Mouse (Mus musculus): ENCODE data around the gene Atp2b1. TPM values are rescaled to one million over a fixed set of nuclear protein-coding genes. Genes with fewer than 3 reads are reported as not detected.
"Not testable (repeated sequence)": the region's sequence is repeated elsewhere in the genome, so short reads cannot be mapped to it uniquely, and the experiment has no call there.

Gene Atp2b1
- polyA plus RNA-seq, 1 experiment from 2014 or later, result 86.3 TPM

- H3K27ac ChIP-seq (replicated peaks in 1 of 2; ENCODE audit: control insufficient read depth in 1 of 2, insufficient read depth in 1 of 2, low read depth in 2 of 2, low read length in 2 of 2); H3K4me1 ChIP-seq (ENCODE audit: control insufficient read depth in 2 of 2, insufficient read depth in 2 of 2, low read length in 2 of 2); H3K4me2 ChIP-seq (ENCODE audit: low read length); H3K27me3 ChIP-seq (ENCODE audit: control insufficient read depth, insufficient read depth, low read length); H3K9ac ChIP-seq (ENCODE audit: low read length); H3K4me3 ChIP-seq (ENCODE audit: control insufficient read depth in 1 of 2, insufficient read depth in 1 of 2, low read depth in 1 of 2, low read length in 2 of 2); ATAC-seq (ENCODE audit: insufficient number of reproducible peaks, insufficient read depth, low FRiP score, low read depth); H3K9me3 ChIP-seq (ENCODE audit: control insufficient read depth, low read length): not testable (repeated sequence)
- H3K36me3 ChIP-seq (ENCODE audit: control insufficient read depth, insufficient read depth, low read length), result peaks cover 90% of the 10 kb centered on the region
- 94% methylated on average over 6 of the region's 6 CpGs for WGBS
These were observed 81.0 kb downstream of the Atp2b1 start for GRCm38 (mm10) chr10:98995016-98995747.

- ATAC-seq (ENCODE audit: insufficient number of reproducible peaks, insufficient read depth, low FRiP score, low read depth), result no peak
- 75% methylated on average over 3 of the region's 3 CpGs for WGBS
- Histone ChIP-seq H3K4me1 (ENCODE audit: control insufficient read depth in 2 of 2, insufficient read depth in 2 of 2, low read length in 2 of 2) (peaks cover 0 to 8% of the 10 kb centered on the region in 2 experiments; a peak in 1 of 4 replicates), H3K27me3 (ENCODE audit: control insufficient read depth, insufficient read depth, low read length) (no peaks in the 10 kb centered on the region), H3K4me3 (ENCODE audit: control insufficient read depth in 1 of 2, insufficient read depth in 1 of 2, low read depth in 1 of 2, low read length in 2 of 2) (no peak overlapping the region), H3K27ac (replicated peaks in 1 of 2; ENCODE audit: control insufficient read depth in 1 of 2, insufficient read depth in 1 of 2, low read depth in 2 of 2, low read length in 2 of 2) (no peak overlapping the region), H3K36me3 (ENCODE audit: control insufficient read depth, insufficient read depth, low read length) (peaks cover 75% of the 10 kb centered on the region), H3K9ac (ENCODE audit: low read length) (no peak overlapping the region), H3K9me3 (ENCODE audit: control insufficient read depth, low read length) (no peaks in the 10 kb centered on the region), H3K4me2 (ENCODE audit: low read length) (no peak overlapping the region)
These were observed 90.7 kb downstream of the Atp2b1 start for GRCm38 (mm10) chr10:99004866-99005265.

- no peak overlapping the region for H3K4me3 ChIP-seq (ENCODE audit: control insufficient read depth in 1 of 2, insufficient read depth in 1 of 2, low read depth in 1 of 2, low read length in 2 of 2)
- no peak overlapping the region for H3K4me2 ChIP-seq (ENCODE audit: low read length)
- WGBS, result 42% methylated on average over 3 of the region's 3 CpGs
- H3K9me3 ChIP-seq (ENCODE audit: control insufficient read depth, low read length), result no peaks in the 10 kb centered on the region
- H3K27me3 ChIP-seq (ENCODE audit: control insufficient read depth, insufficient read depth, low read length), result no peaks in the 10 kb centered on the region
- H3K4me1 ChIP-seq (ENCODE audit: control insufficient read depth in 2 of 2, insufficient read depth in 2 of 2, low read length in 2 of 2), result peaks cover 2 to 9% of the 10 kb centered on the region in 2 experiments; a peak in 3 of 4 replicates
- ATAC-seq (ENCODE audit: insufficient number of reproducible peaks, insufficient read depth, low FRiP score, low read depth), result no peak
- no peak overlapping the region for H3K9ac ChIP-seq (ENCODE audit: low read length)
- no peak overlapping the region for H3K27ac ChIP-seq (replicated peaks in 1 of 2; ENCODE audit: control insufficient read depth in 1 of 2, insufficient read depth in 1 of 2, low read depth in 2 of 2, low read length in 2 of 2)
- H3K36me3 ChIP-seq (ENCODE audit: control insufficient read depth, insufficient read depth, low read length), result peaks cover 68% of the 10 kb centered on the region
These were observed 96.9 kb downstream of the Atp2b1 start for GRCm38 (mm10) chr10:99011084-99011483.

- ATAC-seq (ENCODE audit: insufficient number of reproducible peaks, insufficient read depth, low FRiP score, low read depth), result no peak
- no peak overlapping the region for H3K9ac ChIP-seq (ENCODE audit: low read length)
- H3K4me1 ChIP-seq (ENCODE audit: control insufficient read depth in 2 of 2, insufficient read depth in 2 of 2, low read length in 2 of 2), result peaks cover 2 to 9% of the 10 kb centered on the region in 2 experiments; a peak in 3 of 4 replicates
- WGBS, result 48% methylated on average over 5 of the region's 5 CpGs
- no peak overlapping the region for H3K27ac ChIP-seq (replicated peaks in 1 of 2; ENCODE audit: control insufficient read depth in 1 of 2, insufficient read depth in 1 of 2, low read depth in 2 of 2, low read length in 2 of 2)
- no peak overlapping the region for H3K4me2 ChIP-seq (ENCODE audit: low read length)
- H3K36me3 ChIP-seq (ENCODE audit: control insufficient read depth, insufficient read depth, low read length), result peaks cover 68% of the 10 kb centered on the region
- no peak overlapping the region for H3K4me3 ChIP-seq (ENCODE audit: control insufficient read depth in 1 of 2, insufficient read depth in 1 of 2, low read depth in 1 of 2, low read length in 2 of 2)
- no peaks in the 10 kb centered on the region for H3K9me3 ChIP-seq (ENCODE audit: control insufficient read depth, low read length)
- no peaks in the 10 kb centered on the region for H3K27me3 ChIP-seq (ENCODE audit: control insufficient read depth, insufficient read depth, low read length)
These were observed 97.9 kb downstream of the Atp2b1 start for GRCm38 (mm10) chr10:99012086-99012485.

GRCm38 (mm10) chr10:99014737-99015136, 100.5 kb downstream of the Atp2b1 start:
- Histone ChIP-seq H3K27ac (replicated peaks in 1 of 2; ENCODE audit: control insufficient read depth in 1 of 2, insufficient read depth in 1 of 2, low read depth in 2 of 2, low read length in 2 of 2) (no peak overlapping the region), H3K9me3 (ENCODE audit: control insufficient read depth, low read length) (no peaks in the 10 kb centered on the region), H3K36me3 (ENCODE audit: control insufficient read depth, insufficient read depth, low read length) (peaks cover 77% of the 10 kb centered on the region), H3K9ac (ENCODE audit: low read length) (no peak overlapping the region), H3K4me3 (ENCODE audit: control insufficient read depth in 1 of 2, insufficient read depth in 1 of 2, low read depth in 1 of 2, low read length in 2 of 2) (no peak overlapping the region), H3K27me3 (ENCODE audit: control insufficient read depth, insufficient read depth, low read length) (no peaks in the 10 kb centered on the region), H3K4me2 (ENCODE audit: low read length) (no peak overlapping the region), H3K4me1 (ENCODE audit: control insufficient read depth in 2 of 2, insufficient read depth in 2 of 2, low read length in 2 of 2) (peaks cover 3 to 9% of the 10 kb centered on the region in 2 experiments; a peak in 3 of 4 replicates)
- no peak for ATAC-seq (ENCODE audit: insufficient number of reproducible peaks, insufficient read depth, low FRiP score, low read depth)
- 92% methylated on average over 13 of the region's 13 CpGs for WGBS

- 80% methylated on average over 5 of the region's 5 CpGs for WGBS
- Histone ChIP-seq H3K4me3 (ENCODE audit: control insufficient read depth in 1 of 2, insufficient read depth in 1 of 2, low read depth in 1 of 2, low read length in 2 of 2) (no peak overlapping the region), H3K9me3 (ENCODE audit: control insufficient read depth, low read length) (no peaks in the 10 kb centered on the region), H3K27ac (replicated peaks in 1 of 2; ENCODE audit: control insufficient read depth in 1 of 2, insufficient read depth in 1 of 2, low read depth in 2 of 2, low read length in 2 of 2) (no peak overlapping the region), H3K9ac (ENCODE audit: low read length) (no peak overlapping the region), H3K36me3 (ENCODE audit: control insufficient read depth, insufficient read depth, low read length) (peaks cover 76% of the 10 kb centered on the region), H3K27me3 (ENCODE audit: control insufficient read depth, insufficient read depth, low read length) (no peaks in the 10 kb centered on the region), H3K4me1 (ENCODE audit: control insufficient read depth in 2 of 2, insufficient read depth in 2 of 2, low read length in 2 of 2) (peaks cover under 1 to 2% of the 10 kb centered on the region in 2 experiments; a peak in 1 of 4 replicates), H3K4me2 (ENCODE audit: low read length) (no peak overlapping the region)
- no peak for ATAC-seq (ENCODE audit: insufficient number of reproducible peaks, insufficient read depth, low FRiP score, low read depth)
These were observed 102.8 kb downstream of the Atp2b1 start for GRCm38 (mm10) chr10:99016996-99017395.

GRCm38 (mm10) chr10:99027462-99027861, 113.3 kb downstream of the Atp2b1 start:
- H3K4me3 ChIP-seq (ENCODE audit: control insufficient read depth in 1 of 2, insufficient read depth in 1 of 2, low read depth in 1 of 2, low read length in 2 of 2), result no peak overlapping the region
- no peaks in the 10 kb centered on the region for H3K9me3 ChIP-seq (ENCODE audit: control insufficient read depth, low read length)
- no peaks in the 10 kb centered on the region for H3K4me1 ChIP-seq (ENCODE audit: control insufficient read depth in 2 of 2, insufficient read depth in 2 of 2, low read length in 2 of 2)
- WGBS, result 46% methylated on average over 5 of the region's 5 CpGs
- no peak overlapping the region for H3K9ac ChIP-seq (ENCODE audit: low read length)
- H3K27ac ChIP-seq (replicated peaks in 1 of 2; ENCODE audit: control insufficient read depth in 1 of 2, insufficient read depth in 1 of 2, low read depth in 2 of 2, low read length in 2 of 2), result no peak overlapping the region
- H3K27me3 ChIP-seq (ENCODE audit: control insufficient read depth, insufficient read depth, low read length), result no peaks in the 10 kb centered on the region
- H3K4me2 ChIP-seq (ENCODE audit: low read length), result no peak overlapping the region
- no peak for ATAC-seq (ENCODE audit: insufficient number of reproducible peaks, insufficient read depth, low FRiP score, low read depth)
- peaks cover 17% of the 10 kb centered on the region for H3K36me3 ChIP-seq (ENCODE audit: control insufficient read depth, insufficient read depth, low read length)

GRCm38 (mm10) chr10:99029844-99030243, 115.6 kb downstream of the Atp2b1 start:
- no peak for ATAC-seq (ENCODE audit: insufficient number of reproducible peaks, insufficient read depth, low FRiP score, low read depth)
- peaks cover 5% of the 10 kb centered on the region for H3K36me3 ChIP-seq (ENCODE audit: control insufficient read depth, insufficient read depth, low read length)
- no peak overlapping the region for H3K27ac ChIP-seq (replicated peaks in 1 of 2; ENCODE audit: control insufficient read depth in 1 of 2, insufficient read depth in 1 of 2, low read depth in 2 of 2, low read length in 2 of 2)
- H3K27me3 ChIP-seq (ENCODE audit: control insufficient read depth, insufficient read depth, low read length), result no peaks in the 10 kb centered on the region
- H3K4me2 ChIP-seq (ENCODE audit: low read length), result no peak overlapping the region
- H3K9ac ChIP-seq (ENCODE audit: low read length), result no peak overlapping the region
- no peak overlapping the region for H3K4me3 ChIP-seq (ENCODE audit: control insufficient read depth in 1 of 2, insufficient read depth in 1 of 2, low read depth in 1 of 2, low read length in 2 of 2)
- WGBS, result 94% methylated on average over 7 of the region's 7 CpGs
- H3K4me1 ChIP-seq (ENCODE audit: control insufficient read depth in 2 of 2, insufficient read depth in 2 of 2, low read length in 2 of 2), result no peaks in the 10 kb centered on the region
- H3K9me3 ChIP-seq (ENCODE audit: control insufficient read depth, low read length), result no peaks in the 10 kb centered on the region

Data from heart, embryonic 14.5 days (tissue).